In genomic region chr7:75026191-75026590, GRCm38 (mm10) we compare ENCODE assay signal across 17 mouse cellular contexts.
A peak's percentile ranks its signal among the peaks of the same experiment; 100 is the strongest.
DNase-seq lines count a peak whose midpoint lies in the region; TF ChIP-seq lines count a peak whose summit lies in the region.
"Had no signal": no experiment of that assay in that cellular context is flagged by ENCODE, and none has a peak within 500 bp of the region (broad histone marks: within the 10 kb centered on the region; RNA-seq: fewer than 3 reads in every experiment).

No protein-coding gene starts in this region.

- no peak overlapping the region for H3K27ac ChIP-seq in cerebellum, adult 2 months (ENCODE audit: insufficient read depth, low read length)
- H3K27ac ChIP-seq: embryonic facial prominence, embryonic 12.5 days; embryonic facial prominence, embryonic 15.5 days; gastrocnemius, adult 2 months; hindbrain, embryonic 12.5 days; hindbrain, embryonic 15.5 days had no signal

- intact Hi-C loops in left cerebral cortex, postnatal 4 days (cut with DNase I), result no loop called here

- peak; percentile 12 to 51 for DNase-seq in cerebellum, adult 2 months
- DNase-seq in cerebellum, adult 8-10 months, result no peak
- peak; percentile 64 to 72 for DNase-seq in cerebellum, postnatal 25 days
- DNase-seq in cerebellum, adult 11-12 months, result no peak
- peak; percentile 27 for DNase-seq in left cerebral cortex, postnatal 4 days
- no peak for DNase-seq in left cerebral cortex, adult 8-10 months (ENCODE audit: low spot score in 2 of 2)
- peak; percentile 23 for DNase-seq in brain, embryonic 14.5 days (ENCODE audit: low read depth)
- DNase-seq: adrenal gland, adult 8-10 months; adrenal gland, postnatal 25 days; forebrain, postnatal 0 days; gastrocnemius, adult 2 months; gastrocnemius, postnatal 14 days; heart, adult 11 months had no signal

- H3K4me3 ChIP-seq in cerebellum, adult 2 months (replicated peaks; ENCODE audit: insufficient read depth, low read depth, low read length), result no peak overlapping the region
- H3K4me3 ChIP-seq: embryonic facial prominence, embryonic 12.5 days; embryonic facial prominence, embryonic 15.5 days; gastrocnemius, adult 2 months; hindbrain, embryonic 12.5 days; hindbrain, embryonic 15.5 days had no signal

- no peak for TF ChIP-seq CTCF in cerebellum, adult 2 months (IDR thresholded peaks at IDR 0.05; ENCODE audit: borderline replicate concordance, insufficient read depth, low read depth, low read length)
- TF ChIP-seq CTCF in brain, embryonic 14.5 days (IDR thresholded peaks at IDR 0.05; ENCODE audit: borderline replicate concordance, extremely low read depth, insufficient read depth, insufficient read length), result no peak

- no peaks in the 10 kb centered on the region; the same call in 1 of the 2 replicates for H3K27me3 ChIP-seq in cerebellum, adult 2 months (ENCODE audit: control insufficient read depth, insufficient read depth, low read length)
- H3K27me3 ChIP-seq: embryonic facial prominence, embryonic 12.5 days; embryonic facial prominence, embryonic 15.5 days; hindbrain, embryonic 12.5 days; hindbrain, embryonic 15.5 days had no signal

- 18% methylated on average over 2 of the region's 2 CpGs for WGBS in cerebellum, adult 2 months

- no peaks in the 10 kb centered on the region for H3K4me1 ChIP-seq in cerebellum, adult 2 months (ENCODE audit: control insufficient read depth, insufficient read depth, low read length)
- H3K4me1 ChIP-seq: embryonic facial prominence, embryonic 12.5 days; embryonic facial prominence, embryonic 15.5 days; hindbrain, embryonic 12.5 days had no signal

- no peak for TF ChIP-seq POLR2A in cerebellum, adult 2 months (IDR thresholded peaks at IDR 0.05; ENCODE audit: borderline replicate concordance, insufficient read depth, low read length)
- TF ChIP-seq POLR2A in brain, embryonic 14.5 days (IDR thresholded peaks at IDR 0.05; ENCODE audit: borderline replicate concordance, extremely low read depth, insufficient read depth, insufficient read length, poor library complexity, severe bottlenecking), result no peak

Comparison
In these comparisons a context has a peak if more than half of its experiments do, and no peak if none do; other contexts are left out.
1. DNase-seq: peak in cerebellum, adult 2 months (2 of 2), cerebellum, postnatal 25 days (2 of 2), left cerebral cortex, postnatal 4 days (single experiment) and brain, embryonic 14.5 days (single experiment); none in cerebellum, adult 8-10 months (single experiment), cerebellum, adult 11-12 months (single experiment) and left cerebral cortex, adult 8-10 months (0 of 2).